Mouse (Mus musculus) induced T-regulatory cell, adult 2 months (primary cell): ENCODE results near the gene Vps13c.
A peak's percentile ranks its signal among the peaks of the same experiment; 100 is the strongest.

Experiments
- DNase-seq: peaks from one replicate; pipeline ENCODE4 v3.0.0-alpha.2; 2012; ENCODE audit warnings: low read depth

Vps13c gene

GRCm38 (mm10) chr9:67883349-67883984 is 43.3 kb downstream of the Vps13c start:
- DNase-seq, result peak; percentile 40

GRCm38 (mm10) chr9:67884095-67884494 is 43.9 kb downstream of the Vps13c start:
- peak; percentile 36 for DNase-seq

DNA sequence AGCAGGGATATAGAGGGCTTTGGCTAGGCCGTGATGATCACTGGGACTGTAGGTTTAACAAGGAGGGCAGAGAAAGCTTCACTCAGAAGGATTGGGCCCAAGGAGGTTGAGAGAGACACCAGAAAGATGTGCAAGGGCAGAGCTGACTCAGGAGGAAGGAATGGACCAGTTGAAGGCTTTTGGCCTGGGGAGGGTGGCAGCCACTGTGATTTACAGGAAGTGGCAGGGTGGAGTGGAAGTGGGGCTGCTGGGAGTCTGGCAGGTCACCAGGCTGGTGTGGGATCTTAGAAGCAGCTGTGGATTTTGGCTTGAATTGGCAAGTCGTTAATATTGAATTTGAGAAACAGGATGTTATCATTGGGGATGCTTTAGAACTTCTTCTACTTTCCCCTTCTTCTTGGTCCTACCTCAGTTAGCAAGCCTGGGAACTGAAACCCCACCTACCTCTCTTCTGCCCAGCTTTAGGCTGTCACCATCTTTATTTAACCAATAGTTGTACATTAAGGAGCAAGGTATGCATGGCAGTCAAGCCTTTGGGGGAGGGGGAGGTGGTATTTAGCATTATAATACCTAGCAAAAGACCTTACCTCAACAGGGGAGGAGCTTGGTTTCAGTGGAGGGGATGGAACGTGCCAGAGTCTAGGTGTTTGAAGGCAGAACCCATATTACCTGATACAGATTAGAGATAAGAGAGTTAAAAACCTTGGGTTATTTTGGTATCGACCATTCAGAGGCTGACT is 47.0 kb downstream of the Vps13c start:
- peak; percentile 29 for DNase-seq

DNA sequence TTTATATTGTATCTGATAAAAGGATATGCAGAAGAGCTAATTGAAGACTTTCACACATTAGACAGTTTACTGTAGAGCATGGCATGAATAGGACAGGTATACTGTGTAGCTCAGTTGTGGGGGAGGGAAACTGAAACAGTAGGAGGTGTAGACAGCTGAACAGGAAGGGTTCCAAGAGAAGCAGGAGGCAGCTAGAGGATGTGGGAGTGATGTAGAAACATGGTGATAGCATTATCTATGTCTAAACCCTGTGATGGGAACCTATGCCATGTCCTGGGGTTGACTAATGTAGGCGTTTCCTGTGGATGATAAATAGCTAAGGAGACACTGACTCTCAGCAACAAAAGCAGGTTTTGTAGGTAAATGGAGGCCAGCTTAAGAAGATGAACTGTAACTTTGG is 53.3 kb downstream of the Vps13c start:
- no peak for DNase-seq

- DNase-seq, result no peak
These were observed 56.6 kb downstream of the Vps13c start for GRCm38 (mm10) chr9:67896646-67897295.

DNA sequence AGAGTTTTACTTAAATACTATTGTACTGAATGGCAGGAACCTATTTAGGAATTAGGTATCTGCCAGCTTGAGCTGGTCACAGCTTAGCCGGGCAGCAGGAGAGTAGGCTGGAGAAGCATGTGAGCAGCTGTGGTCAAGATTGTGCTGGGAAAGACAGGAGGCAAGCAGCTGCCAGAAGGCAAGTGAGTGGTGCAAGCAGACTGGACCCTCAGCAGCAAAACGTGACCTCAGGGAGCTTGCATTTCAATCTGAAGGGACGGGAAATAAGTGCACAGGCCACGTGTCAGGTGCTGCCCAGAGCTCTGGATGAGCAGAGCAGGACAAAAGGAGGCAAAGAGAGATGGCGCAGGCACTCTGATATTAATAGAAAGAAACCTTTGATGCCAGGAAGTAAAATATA is 60.2 kb downstream of the Vps13c start:
- no peak for DNase-seq

GRCm38 (mm10) chr9:67904355-67904754 is 64.2 kb downstream of the Vps13c start:
- DNase-seq, result peak; percentile 55

DNA sequence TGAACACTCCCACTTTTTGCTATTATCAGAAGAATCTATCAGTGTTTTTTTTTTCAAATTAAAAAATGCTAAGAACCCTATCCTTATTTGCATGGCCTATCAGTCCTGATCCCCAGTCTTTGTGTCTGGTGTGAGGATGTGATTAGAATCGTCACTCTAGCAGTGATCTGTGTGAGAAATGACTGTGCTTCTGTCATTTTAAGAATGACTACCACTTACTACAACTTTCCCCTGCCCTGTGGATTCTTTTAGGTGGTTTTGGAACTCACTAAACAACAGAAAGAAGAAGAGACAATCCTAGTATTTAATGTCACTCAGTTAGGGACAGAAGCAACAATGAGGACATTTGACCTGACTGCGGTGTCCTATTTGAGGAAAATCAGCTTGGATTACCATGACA is 65.3 kb downstream of the Vps13c start:
- peak; percentile 16 for DNase-seq

GRCm38 (mm10) chr9:67914681-67915080 is 74.5 kb downstream of the Vps13c start:
- DNase-seq, result no peak

DNA sequence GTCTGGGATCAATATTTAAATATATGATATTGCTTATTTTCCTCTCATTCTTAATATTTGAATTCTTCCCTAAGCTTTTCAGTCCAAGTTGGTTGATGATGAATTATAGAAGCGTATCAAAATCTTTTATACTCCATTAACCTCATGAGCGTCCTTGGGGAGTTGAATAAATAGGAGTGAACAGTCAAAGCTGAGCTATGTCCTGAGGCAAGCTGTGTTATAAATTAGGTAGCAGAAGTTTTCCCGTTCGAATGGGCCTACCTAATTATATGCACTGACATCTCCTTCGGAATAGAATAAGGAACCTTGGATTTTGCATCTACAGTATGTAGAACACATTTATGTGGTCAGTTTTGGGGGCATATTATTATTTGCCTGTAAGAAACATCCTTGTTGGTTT is 82.2 kb downstream of the Vps13c start:
- DNase-seq, result no peak

DNA sequence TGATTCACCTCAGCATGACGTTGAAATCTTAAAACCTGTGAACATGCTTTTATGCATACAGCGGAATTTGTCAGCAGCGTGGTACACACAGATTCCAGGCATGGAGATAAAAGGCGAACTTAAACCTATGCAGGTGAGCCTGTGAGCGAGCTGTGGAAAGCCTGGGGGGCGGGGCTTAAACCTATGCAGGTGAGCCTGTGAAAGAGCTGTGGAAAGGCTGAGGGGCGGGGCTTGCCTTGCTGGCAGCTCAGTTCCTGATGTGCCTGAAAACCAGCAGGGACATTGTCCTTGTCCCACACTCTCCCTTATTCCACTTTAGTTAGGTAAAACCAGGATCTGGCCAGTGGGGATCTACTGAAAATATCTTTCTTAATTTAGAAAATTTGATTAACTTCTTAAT is 90.4 kb downstream of the Vps13c start:
- no peak for DNase-seq

GRCm38 (mm10) chr9:67937286-67937685 is 97.1 kb downstream of the Vps13c start:
- DNase-seq, result no peak

- no peak for DNase-seq
These were observed 115.3 kb downstream of the Vps13c start for GRCm38 (mm10) chr9:67955466-67956010.

DNA sequence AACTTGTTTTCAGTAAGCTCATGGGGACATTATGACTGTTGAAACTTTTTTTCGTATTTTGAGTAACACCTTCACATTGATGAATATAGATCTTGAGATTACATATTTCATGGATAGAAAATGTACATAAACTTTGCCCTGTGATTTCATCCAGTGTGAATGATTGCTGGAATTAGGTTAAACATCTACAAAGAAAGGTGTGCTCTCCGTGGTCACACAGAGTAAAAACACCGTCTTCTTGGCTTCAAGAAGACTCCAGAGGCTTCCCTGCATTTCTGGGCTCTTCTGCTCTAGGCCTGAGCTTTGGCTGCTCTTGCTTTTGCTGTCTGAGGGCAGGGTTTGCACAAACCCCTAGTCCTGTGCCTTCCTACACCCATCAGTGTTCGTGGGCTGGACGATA is 121.8 kb downstream of the Vps13c start:
- no peak for DNase-seq

DNA sequence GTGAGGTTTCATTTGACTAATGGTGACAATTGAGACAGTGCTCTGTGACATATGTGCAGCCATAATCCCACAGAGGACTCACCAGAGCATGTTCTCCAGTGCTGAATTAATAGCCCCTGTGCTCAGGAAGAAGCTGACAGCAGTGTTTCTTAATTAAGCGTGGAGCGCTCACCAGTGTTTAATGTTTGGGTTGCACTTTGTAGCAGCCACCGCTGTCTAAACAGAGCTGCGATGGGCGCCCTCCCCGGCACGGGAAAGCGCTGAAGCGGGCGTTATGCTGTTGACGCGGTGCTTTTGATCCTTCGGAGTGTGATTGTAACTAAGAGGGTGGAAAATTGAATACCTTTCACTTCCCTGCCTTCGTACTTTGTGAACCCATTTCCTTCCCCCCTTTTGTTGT is 125.7 kb downstream of the Vps13c start:
- DNase-seq, result no peak

DNA sequence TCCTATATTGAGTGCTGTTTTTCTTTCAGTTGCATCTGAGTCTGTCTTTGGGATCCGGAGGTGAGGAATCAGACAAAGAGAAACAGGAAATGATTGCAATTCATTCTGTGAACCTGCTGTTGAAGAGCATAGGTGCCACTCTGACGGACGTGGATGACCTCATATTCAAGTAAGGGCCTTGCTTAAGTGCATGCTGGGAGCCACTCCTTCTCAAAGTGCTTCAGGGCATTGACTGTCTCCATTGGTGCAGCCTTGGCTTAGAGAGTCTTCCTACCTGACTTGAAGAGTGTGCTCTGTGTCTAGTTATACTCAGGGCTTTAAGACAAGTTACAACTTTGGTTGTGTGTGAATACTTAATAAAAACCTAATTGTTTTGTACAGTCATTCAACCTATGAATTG is 126.8 kb downstream of the Vps13c start:
- DNase-seq, result no peak

DNA sequence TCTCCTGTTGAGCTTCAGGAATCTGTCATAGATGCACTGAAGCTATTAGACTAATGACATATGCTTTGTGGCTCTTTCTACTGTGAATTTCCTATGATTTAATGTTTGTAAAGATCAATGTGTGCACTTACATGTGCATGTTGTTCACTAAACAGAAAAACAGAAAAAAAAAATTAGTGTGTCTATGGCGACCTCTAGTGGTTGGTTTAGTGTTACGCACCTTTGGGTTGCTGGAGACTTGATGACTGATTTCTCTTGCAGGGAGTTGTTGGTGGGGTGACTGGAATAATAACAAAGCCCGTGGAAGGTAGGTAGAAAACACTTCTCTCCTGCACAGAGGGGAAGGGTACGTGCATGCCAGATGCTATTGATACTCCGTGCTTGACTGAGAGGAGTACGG is 133.3 kb downstream of the Vps13c start:
- DNase-seq, result peak; percentile 75

DNA sequence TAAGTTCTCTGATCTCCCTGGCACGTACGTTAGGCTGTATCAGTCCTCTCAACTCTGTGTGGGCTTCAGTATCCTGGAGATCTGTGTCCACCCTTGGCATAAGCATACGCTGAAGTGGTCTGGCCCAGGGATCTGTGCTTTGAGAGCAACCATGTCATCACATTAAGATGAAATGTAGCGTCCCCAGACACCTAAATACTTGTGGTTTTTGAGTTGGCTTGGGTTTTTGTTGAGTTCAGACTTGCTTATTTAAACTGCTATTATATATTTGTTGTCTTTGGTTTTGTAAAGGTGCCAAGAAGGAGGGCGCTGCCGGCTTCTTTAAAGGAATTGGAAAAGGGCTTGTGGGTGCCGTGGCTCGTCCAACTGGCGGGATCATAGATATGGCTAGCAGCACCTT is 135.3 kb downstream of the Vps13c start:
- no peak for DNase-seq

DNA sequence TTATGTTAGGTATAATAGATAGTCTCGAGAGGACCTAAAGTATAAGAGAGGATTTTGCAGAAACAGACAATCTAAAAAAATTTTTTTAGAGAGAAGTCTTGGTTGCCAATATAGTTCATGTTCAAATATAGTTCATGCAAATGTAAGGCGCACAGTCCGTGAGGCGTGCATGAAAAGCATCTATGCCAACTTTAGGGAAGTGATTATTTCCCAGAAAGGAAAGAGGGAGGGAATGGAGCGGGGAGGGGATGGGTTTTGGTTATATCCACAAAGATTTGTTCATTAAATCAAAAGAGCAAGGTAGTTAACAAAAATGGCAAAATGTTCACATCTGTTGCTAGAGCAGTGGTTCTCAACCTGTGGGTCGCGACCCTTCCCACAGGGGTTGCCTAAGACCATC is 166.4 kb downstream of the Vps13c start:
- no peak for DNase-seq

GRCm38 (mm10) chr9:68014991-68015396 is 174.8 kb downstream of the Vps13c start:
- DNase-seq, result peak; percentile 65

DNA sequence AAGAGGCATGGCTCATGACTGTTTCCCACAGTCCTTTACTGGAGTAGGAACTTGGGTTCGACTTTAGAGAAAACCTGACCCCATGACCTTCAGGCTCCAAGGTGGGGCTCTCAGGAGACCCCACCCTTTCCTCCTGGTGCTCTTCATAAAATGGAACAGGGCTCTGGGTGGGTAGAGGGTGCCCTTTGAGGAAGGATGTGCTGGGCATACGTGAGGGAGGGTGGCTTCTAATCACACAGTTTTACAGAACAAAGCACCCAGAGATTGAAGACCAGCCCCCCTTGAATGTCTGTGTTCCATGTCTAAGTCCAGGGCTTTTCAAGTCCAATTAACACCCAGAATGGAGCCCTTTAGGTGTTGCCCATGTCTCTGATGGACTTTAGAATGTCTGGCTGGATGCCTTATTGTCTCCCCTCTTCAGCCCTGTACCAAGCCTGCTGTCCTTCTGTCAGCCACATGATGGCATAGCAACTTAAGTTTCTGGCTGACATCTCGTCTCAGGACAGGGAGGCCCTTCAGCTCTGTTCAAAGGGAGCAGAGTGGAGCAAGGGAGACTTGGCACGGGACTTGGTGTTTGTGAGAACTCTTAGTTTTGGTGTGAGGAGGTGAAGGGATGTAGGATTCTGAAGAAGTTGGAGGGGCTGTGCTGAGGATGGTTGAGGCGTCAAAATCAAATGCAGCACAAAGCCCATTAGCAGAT is 176.2 kb downstream of the Vps13c start:
- peak; percentile 2 for DNase-seq

GRCm38 (mm10) chr9:68020776-68021365 is 180.7 kb downstream of the Vps13c start:
- no peak for DNase-seq
